Mouse (Mus musculus) B cell, adult 67 days (primary cell): ENCODE data around the gene Aldh4a1. TPM values are rescaled to one million over a fixed set of nuclear protein-coding genes. Genes with fewer than 3 reads are reported as not detected.

Source experiments
- total RNA-seq, 2 experiments: library from RNA; stranded (reverse); gene quantifications; 4 replicates each; pipeline ENCODE4 v1.2.4; 2023

Aldh4a1 gene
- 10 to 100 TPM; 15.8 to 17.7 TPM for total RNA-seq

GRCm38 (mm10) chr4:139622373-139623282, at the start of gene Aldh4a1:
Aldh4a1 (plus strand) TSS chr4:139622866.

DNA sequence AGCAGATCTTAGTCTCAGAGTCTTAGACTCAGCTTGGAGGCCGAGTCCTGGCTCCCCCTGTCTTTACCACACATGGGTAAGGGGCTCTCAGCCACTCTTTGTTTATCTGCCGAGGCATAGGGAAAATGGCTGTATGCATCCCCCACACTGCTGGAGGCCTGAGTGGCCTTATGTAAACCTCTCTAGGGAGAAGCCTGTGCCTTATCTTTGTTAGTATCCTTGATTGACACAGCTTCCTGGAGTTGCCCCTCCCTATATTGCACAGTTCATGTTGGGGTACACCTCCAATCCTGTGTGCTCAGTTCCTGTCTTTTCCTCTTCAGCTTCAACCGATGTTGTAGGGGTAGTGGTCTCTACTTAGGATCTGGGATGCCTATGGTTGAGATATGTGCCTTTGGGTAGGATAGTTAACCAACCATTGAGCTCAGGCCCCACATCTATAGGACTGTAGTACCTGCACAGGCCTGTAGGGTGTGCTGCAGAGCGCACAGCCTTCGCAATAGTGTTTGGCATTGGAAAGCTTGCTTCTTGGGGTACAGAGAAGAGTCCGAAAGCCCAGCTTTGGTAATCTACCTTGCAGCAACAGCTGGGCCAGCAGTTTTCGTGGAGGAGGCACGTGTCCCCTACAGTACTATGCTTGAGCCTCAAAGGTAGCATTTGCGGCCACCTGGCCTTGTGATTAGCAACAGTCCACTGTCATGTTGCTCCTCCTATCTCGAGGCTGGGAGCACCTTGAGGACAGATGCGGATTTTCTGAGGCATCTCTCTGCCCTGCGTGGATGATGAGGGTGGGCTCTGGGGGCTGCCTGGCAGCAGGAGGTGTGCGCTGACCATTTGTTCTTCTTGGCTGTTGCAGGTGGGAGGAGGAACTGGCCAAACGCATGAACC, 20.1 kb upstream of the Aldh4a1 start, which contains the start of gene Gm21969:
TSS of gene Gm21969 (plus strand) at position 830 of the 888 bp plus-strand sequence.

GRCm38 (mm10) chr4:139653238-139653637, 30.6 kb downstream of the Aldh4a1 start, which contains the start of gene Tas1r2:
Tas1r2 (plus strand) TSS chr4:139653538.

Other genes starting within 250 kb of the Aldh4a1 start
- 1 to 10 TPM; 1.0 to 2.0 TPM for gene Iffo2, start 92.3 kb upstream of the Aldh4a1 start, total RNA-seq
- not detected for gene Gm21969, start 19.7 kb upstream of the Aldh4a1 start, total RNA-seq
- gene Tas1r2, start 30.7 kb downstream of the Aldh4a1 start, total RNA-seq: not detected
- gene Pax7, start 210.7 kb downstream of the Aldh4a1 start, total RNA-seq: under 1 TPM; 0.09 TPM